Mouse (Mus musculus) olfactory bulb, adult 2 months (tissue): ENCODE data around the gene Ttc39b.

ENCODE experiments used
- CTCF ChIP-seq: fragments of 200-500 bp; IDR thresholded peaks from 2 replicates; pipeline ENCODE4 v1.5.1; 2012; ENCODE audit warnings: low read depth, mild to moderate bottlenecking, low read length, moderate library complexity; ENCODE audit not compliant: insufficient read depth
- POLR2A ChIP-seq: fragments of 200-500 bp; IDR thresholded peaks from 2 replicates; pipeline ENCODE4 v1.6.1; 2012; ENCODE audit warnings: mild to moderate bottlenecking, low read depth, low read length, moderate library complexity; ENCODE audit not compliant: insufficient read depth

DNA sequence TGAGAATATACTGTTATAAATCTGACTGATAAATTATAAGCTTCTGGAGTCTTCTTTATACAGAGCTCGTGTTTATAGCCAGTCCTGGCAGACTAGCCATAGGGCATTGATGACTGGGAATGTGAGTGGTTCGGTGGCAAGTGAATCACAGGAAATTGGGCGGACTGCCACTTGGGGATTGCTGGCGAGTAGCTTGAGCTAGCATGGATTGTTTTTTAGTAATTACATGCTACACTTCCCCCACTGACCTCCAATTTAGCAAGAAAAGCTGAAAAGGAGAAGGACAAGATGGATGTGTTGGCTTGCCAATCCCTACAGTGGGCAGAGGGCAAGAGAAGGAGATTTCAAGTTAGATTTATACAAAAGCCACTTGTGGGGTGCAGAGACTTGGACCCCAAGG lies 49.3 kb upstream of the Ttc39b start:
- TF ChIP-seq CTCF (no peak), POLR2A (no peak)
